Mouse (Mus musculus): ENCODE results near the gene Gpr101. TPM values are rescaled to one million over a fixed set of nuclear protein-coding genes. Genes with fewer than 3 reads are reported as not detected.

Gpr101 gene
- 0.66 and 0.83 TPM in 2 replicates for polyA plus RNA-seq (2015; fragmentation: Nextera tagmentation; extraction: Ambion mirVana)

DNA sequence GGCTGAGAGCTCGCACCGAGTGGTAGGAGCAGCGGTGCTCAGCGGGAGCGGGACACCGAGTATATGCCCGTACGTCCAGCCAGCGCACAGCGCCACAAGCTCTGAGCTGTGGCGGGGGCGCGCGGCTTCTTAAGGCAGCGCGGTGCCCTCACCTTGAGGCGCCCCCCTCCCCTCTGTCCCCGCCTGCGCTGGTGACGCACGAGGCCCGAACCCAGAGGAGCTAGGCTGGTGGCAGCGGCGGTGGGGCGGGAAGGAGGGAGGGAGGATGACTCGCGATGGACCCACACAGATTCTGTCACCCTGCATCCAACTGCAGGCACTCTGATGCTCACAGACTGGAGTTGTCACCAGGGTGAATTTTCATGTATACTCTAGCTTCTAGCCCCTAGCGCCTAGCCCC, at the start of gene Gpr101:
TSS of gene Gpr101 (minus strand) at position 124 of the 400 bp plus-strand sequence.
- Histone ChIP-seq H3K9ac (ENCODE audit: low read depth, low read length) (peak within 1 kb of the TSS; percentile 57), H3K36me3 (ENCODE audit: control insufficient read depth, insufficient read depth, low read length) (no peaks in the 10 kb centered on the region), H3K27ac (ENCODE audit: low read depth, low read length) (no peak within 1 kb of the TSS), H3K4me3 (ENCODE audit: low read length) (peak within 1 kb of the TSS; percentile 47), H3K9me3 (ENCODE audit: control insufficient read depth, low read length) (no peaks in the 10 kb centered on the region), H3K27me3 (replicated peaks; ENCODE audit: control insufficient read depth, insufficient read depth, low read length) (no peaks in the 10 kb centered on the region; the same call in 1 of the 2 replicates), H3K4me1 (ENCODE audit: control insufficient read depth, insufficient read depth, low read depth, low read length) (no peaks in the 10 kb centered on the region), H3K4me2 (ENCODE audit: low read length) (peak within 1 kb of the TSS; percentile 78)
- peak; percentile 83 for ATAC-seq
- WGBS, result 27% methylated on average over 16 of the region's 28 CpGs

DNA sequence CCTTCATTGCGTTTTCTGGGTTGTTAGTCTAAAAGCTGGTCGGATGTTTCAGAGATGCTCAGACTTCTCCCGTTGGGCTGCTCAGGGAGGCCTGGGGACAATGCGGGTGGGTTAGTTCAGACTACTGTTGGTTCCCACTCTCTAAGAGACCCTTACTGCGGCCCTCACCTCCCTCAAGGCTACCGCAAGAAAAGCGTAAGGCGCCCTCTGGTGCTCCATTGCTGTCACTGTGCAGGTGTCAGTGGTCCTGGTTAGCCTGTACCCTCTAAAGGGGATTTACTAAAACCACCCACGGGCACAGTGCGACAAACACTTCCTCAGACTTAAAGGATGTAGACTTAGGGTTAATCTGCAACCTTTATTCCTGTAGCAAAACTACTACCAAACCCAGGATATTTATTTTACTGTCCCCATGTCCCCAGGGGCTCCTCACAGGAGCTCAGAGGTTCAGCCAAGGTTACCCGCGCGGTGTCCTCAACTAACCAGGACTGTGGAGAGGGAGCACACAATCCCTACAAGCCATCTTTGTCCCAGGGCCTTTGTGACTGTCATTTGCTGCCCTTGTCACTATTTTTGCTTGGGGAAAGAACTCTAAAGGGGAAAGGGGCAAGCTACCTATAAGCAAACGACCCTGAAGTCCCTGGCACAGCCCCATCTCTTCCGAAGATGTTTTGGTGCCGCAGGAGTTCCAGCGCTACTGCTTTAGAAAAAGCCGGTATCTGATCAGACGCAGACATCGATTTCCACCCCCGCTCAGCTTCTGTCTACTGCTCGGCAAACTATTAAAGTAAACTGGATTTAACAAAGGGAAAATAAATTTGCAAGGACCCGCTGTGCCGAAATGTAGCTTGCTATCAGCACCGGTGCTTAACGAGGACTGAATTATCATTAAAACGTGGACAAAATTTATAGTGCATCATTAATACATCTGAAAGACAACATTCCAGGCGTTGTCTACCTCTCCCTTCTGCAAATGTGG, 17.8 kb upstream of the Gpr101 start:
- H3K9ac ChIP-seq (ENCODE audit: low read depth, low read length), result peak overlapping the region; percentile 27; the same call in 1 of the 2 replicates
- no peaks in the 10 kb centered on the region for H3K4me1 ChIP-seq (ENCODE audit: control insufficient read depth, insufficient read depth, low read depth, low read length)
- H3K4me3 ChIP-seq (ENCODE audit: low read length), result peak overlapping the region; percentile 15
- H3K36me3 ChIP-seq (ENCODE audit: control insufficient read depth, insufficient read depth, low read length), result no peaks in the 10 kb centered on the region
- 32% methylated on average over 28 of the region's 28 CpGs for WGBS
- H3K27ac ChIP-seq (ENCODE audit: low read depth, low read length), result no peak overlapping the region
- H3K9me3 ChIP-seq (ENCODE audit: control insufficient read depth, low read length), result no peaks in the 10 kb centered on the region
- no peaks in the 10 kb centered on the region for H3K27me3 ChIP-seq (replicated peaks; ENCODE audit: control insufficient read depth, insufficient read depth, low read length)
- peak; percentile 64; the same call in 1 of the 2 replicates for ATAC-seq
- peak overlapping the region; percentile 50 for H3K4me2 ChIP-seq (ENCODE audit: low read length)

- ATAC-seq, result no peak
- Histone ChIP-seq H3K4me1 (ENCODE audit: control insufficient read depth, insufficient read depth, low read depth, low read length) (no peaks in the 10 kb centered on the region), H3K9ac (ENCODE audit: low read depth, low read length) (no peak overlapping the region), H3K27ac (ENCODE audit: low read depth, low read length) (no peak overlapping the region), H3K27me3 (replicated peaks; ENCODE audit: control insufficient read depth, insufficient read depth, low read length) (no peaks in the 10 kb centered on the region; the same call in 1 of the 2 replicates), H3K9me3 (ENCODE audit: control insufficient read depth, low read length) (no peaks in the 10 kb centered on the region), H3K36me3 (ENCODE audit: control insufficient read depth, insufficient read depth, low read length) (no peaks in the 10 kb centered on the region), H3K4me3 (ENCODE audit: low read length) (no peak overlapping the region), H3K4me2 (ENCODE audit: low read length) (no peak overlapping the region)
- WGBS, result 73% methylated on average over 1 of the region's 1 CpGs
These were observed 2.7 kb upstream of the Gpr101 start for GRCm38 (mm10) chrX:57506247-57506646.

Other genes with a start within 250 kb of the Gpr101 start
- 6.5 and 6.8 TPM in 2 replicates for gene Arhgef6, start 165.0 kb downstream of the Gpr101 start, polyA plus RNA-seq (2015; fragmentation: Nextera tagmentation; extraction: Ambion mirVana)
- 133 and 145 TPM in 2 replicates for gene Rbmx, start 110.7 kb downstream of the Gpr101 start, polyA plus RNA-seq (2015; fragmentation: Nextera tagmentation; extraction: Ambion mirVana)
- gene Gm364, start 94.6 kb downstream of the Gpr101 start, polyA plus RNA-seq (2015; fragmentation: Nextera tagmentation; extraction: Ambion mirVana), result not detected in 2 replicates

Data from hindbrain, embryonic 16.5 days (tissue).